Mouse (Mus musculus) lung, embryonic 14.5 days (tissue): ENCODE measurements around the gene Msl1. TPM values are rescaled to one million over a fixed set of nuclear protein-coding genes. Genes with fewer than 3 reads are reported as not detected.
A peak's percentile ranks its signal among the peaks of the same experiment; 100 is the strongest.

Source experiments
- ATAC-seq: fragments of 200-750 bp; cut with Nextera tagmentation; 2 replicates; pipeline ENCODE4 v1.8.0; 2017; ENCODE audit warnings: mild to moderate bottlenecking, moderate TSS enrichment, moderate library complexity; ENCODE audit not compliant: insufficient read depth
- DNase-seq: peaks from one replicate; pipeline ENCODE4 v3.0.0-alpha.2; 2015
- H3K27ac ChIP-seq: fragments of 300-500 bp; sonication (generic); 2 replicates; pipeline ENCODE4 v1.5.1; 2014; ENCODE audit warnings: low read depth, mild to moderate bottlenecking, moderate library complexity
- H3K27me3 ChIP-seq: fragments of 300-500 bp; sonication (generic); 2 replicates; pipeline ENCODE4 v1.6.1; 2014; ENCODE audit warnings: low read length, control low read depth; ENCODE audit not compliant: insufficient read depth
- H3K36me3 ChIP-seq: fragments of 300-500 bp; sonication (generic); 2 replicates; pipeline ENCODE4 v1.6.1; 2014; ENCODE audit warnings: control low read depth; ENCODE audit not compliant: insufficient read depth
- H3K4me1 ChIP-seq: fragments of 300-500 bp; sonication (generic); 2 replicates; pipeline ENCODE4 v1.6.1; 2014; ENCODE audit warnings: antibody characterized with exemption, control low read depth; ENCODE audit not compliant: insufficient read depth
- H3K4me2 ChIP-seq: fragments of 300-500 bp; sonication (generic); 2 replicates; pipeline ENCODE4 v1.6.1; 2014; ENCODE audit warnings: mild to moderate bottlenecking
- H3K4me3 ChIP-seq: fragments of 300-500 bp; sonication (generic); 2 replicates; pipeline ENCODE4 v1.5.1; 2014; ENCODE audit warnings: low read depth, low read length
- H3K9ac ChIP-seq: fragments of 300-500 bp; sonication (generic); 2 replicates; pipeline ENCODE4 v1.6.1; 2014
- H3K9me3 ChIP-seq: fragments of 300-500 bp; sonication (generic); 2 replicates; pipeline ENCODE4 v1.6.1; 2016; ENCODE audit warnings: low read depth, low read length, control low read depth
- CTCF ChIP-seq: IDR thresholded peaks from 2 replicates; pipeline ENCODE4 v1.5.1; 2016; ENCODE audit warnings: antibody characterized with exemption, low read depth
- WGBS: fragments of 180-500 bp; shearing (Covaris S2); extraction: QIAGEN DNeasy Blood & Tissue Kit; methylation state at CpG from one replicate; pipeline ENCODE4 v1.1.7; 2014; 5-methylcytosine and 5-hydroxymethylcytosine counted together
- polyA plus RNA-seq: library from polyadenylated mRNA; unstranded; fragments of >200 nt; fragmentation: Nextera tagmentation; extraction: Ambion mirVana; gene quantifications from 2 replicates; pipeline ENCODE4 v1.2.1, GENCODE M21; 2014

The Msl1 gene
- polyA plus RNA-seq, 1 experiment from 2014 or later: 16.3 TPM

DNA sequence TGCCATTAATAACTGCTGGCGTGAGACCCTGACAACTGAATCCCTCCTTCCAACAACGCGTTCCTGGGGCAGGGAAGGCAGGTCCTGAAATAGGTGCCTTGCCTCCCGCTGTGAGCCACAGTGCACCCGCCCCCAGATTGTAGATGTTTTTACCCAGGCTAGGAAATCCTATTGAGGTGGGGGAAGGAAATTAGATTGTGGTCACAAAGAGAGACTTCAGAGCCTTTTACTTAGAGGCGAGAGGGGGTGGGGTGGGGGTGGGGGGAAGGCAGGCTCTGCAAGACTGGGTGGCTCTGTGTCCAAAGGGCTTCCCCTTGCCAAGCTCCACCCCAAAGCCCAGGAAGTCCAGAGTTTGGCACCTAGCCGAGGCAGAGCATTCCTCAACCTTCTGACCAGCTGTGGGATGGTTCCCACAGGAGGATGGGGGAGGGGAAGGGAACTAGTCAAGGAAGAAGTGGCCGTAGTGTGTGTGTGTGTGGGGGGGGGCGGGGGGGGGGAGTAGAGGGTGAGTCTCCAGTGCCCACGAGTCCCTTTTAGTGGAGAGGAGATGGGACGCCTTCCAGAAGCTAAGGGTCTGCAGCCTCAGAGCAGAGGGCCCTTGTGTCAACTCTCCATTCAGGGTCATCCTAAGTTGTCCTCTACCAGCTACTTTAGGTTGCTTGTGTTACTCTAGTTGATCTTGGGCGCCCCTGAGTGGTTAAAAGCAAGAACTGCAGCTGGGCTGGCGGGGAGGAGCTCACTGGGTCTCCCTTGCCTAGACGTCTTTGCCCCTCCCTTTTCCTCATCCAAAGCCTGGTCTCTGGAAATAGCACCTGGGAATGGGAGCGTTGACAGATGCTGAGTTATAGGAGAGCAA, 8.7 kb upstream of the Msl1 start:
- H3K36me3 ChIP-seq: no peaks in the 10 kb centered on the region
- whole genome bisulfite sequencing: 1% methylated on average over 15 of the region's 15 CpGs
- ATAC-seq (peak; percentile 71), DNase-seq (peak; percentile 99)
- H3K4me2 ChIP-seq: peak overlapping the region; percentile 58
- H3K9ac ChIP-seq: no peak overlapping the region
- peak; percentile 90 for TF ChIP-seq CTCF
- peak overlapping the region; percentile 96 for H3K27ac ChIP-seq
- no peaks in the 10 kb centered on the region for H3K27me3 ChIP-seq
- H3K4me1 ChIP-seq: peaks cover 49% of the 10 kb centered on the region
- H3K9me3 ChIP-seq: no peaks in the 10 kb centered on the region
- peak overlapping the region; percentile 22 for H3K4me3 ChIP-seq

DNA sequence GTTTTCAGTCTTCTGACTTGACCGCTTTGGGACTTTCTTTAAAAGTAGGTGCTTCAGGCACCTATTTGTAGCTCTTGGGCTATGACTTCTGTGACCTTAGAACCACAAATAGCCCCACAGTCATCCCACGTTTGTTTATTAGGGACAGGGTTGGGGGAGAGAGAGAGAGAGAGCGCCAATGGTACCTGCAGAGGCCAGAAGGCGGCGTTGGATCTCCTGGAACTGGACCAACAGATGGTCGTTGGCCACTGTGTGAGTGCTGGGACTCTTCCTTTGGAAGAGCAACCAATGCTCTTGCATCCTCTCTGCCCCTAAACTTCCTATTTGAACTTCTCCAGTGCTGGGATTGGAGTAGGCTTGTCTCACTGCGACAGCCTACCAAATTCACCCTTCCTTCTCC, 8.1 kb upstream of the Msl1 start:
- Histone ChIP-seq H3K27ac (peak overlapping the region; percentile 96), H3K4me2 (peak overlapping the region; percentile 58), H3K4me1 (peaks cover 42% of the 10 kb centered on the region), H3K27me3 (no peaks in the 10 kb centered on the region), H3K36me3 (no peaks in the 10 kb centered on the region), H3K4me3 (no peak overlapping the region), H3K9me3 (no peaks in the 10 kb centered on the region), H3K9ac (no peak overlapping the region)
- no peak for ATAC-seq
- 26% methylated on average over 7 of the region's 7 CpGs for WGBS
- TF ChIP-seq CTCF: no peak
- no peak for DNase-seq

DNA sequence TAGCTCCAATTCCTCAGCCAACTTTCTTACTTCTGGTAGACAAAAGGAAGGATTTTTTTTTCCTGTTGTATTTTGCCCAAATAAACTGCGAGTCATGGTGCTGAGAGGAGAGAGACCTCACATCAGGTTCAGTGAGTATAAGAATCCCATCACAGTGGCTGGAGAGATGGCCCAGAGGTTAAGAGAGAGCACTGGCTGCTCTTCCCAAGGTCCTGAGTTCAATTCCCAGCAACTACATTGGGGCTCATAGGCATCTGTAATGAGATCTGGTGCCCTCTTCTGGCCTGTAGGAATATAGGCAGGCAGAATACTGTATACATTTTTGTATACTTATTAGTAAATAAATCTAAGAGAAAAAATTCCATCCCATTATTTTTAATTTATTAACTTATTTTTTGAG, 7.6 kb upstream of the Msl1 start:
- peak; percentile 66 for TF ChIP-seq CTCF
- no peak overlapping the region for H3K9ac ChIP-seq
- peak overlapping the region; percentile 96 for H3K27ac ChIP-seq
- no peaks in the 10 kb centered on the region for H3K9me3 ChIP-seq
- H3K4me1 ChIP-seq: peaks cover 38% of the 10 kb centered on the region
- DNase-seq: peak; percentile 53
- no peaks in the 10 kb centered on the region for H3K27me3 ChIP-seq
- no peaks in the 10 kb centered on the region for H3K36me3 ChIP-seq
- 85% methylated on average over 1 of the region's 1 CpGs for WGBS
- no peak overlapping the region for H3K4me3 ChIP-seq
- no peak overlapping the region for H3K4me2 ChIP-seq
- ATAC-seq: no peak

DNA sequence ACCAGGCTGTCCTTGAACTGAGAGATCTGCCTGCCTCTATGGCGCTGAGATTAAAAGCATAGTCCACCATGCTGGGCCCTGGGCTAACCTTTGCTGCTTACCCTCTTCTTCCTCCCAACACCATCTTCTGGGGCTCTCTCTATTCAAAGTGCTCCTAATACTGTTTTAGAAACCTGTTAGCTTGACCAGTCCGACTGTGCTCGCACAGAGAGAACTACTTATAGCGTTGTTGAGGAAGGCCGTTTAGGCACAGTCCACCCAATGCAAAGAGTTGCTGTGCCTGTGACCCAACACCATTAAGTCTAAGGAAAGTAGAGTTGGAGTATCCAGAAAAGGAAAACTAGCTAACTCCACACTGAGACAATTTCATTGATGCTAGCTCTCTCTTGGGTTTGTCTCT, 7.2 kb upstream of the Msl1 start:
- Histone ChIP-seq H3K4me1 (peaks cover 33% of the 10 kb centered on the region), H3K9me3 (no peaks in the 10 kb centered on the region), H3K36me3 (no peaks in the 10 kb centered on the region), H3K4me2 (no peak overlapping the region), H3K4me3 (no peak overlapping the region), H3K9ac (no peak overlapping the region), H3K27ac (peak overlapping the region; percentile 78), H3K27me3 (no peaks in the 10 kb centered on the region)
- 87% methylated on average over 5 of the region's 5 CpGs for WGBS
- ATAC-seq: no peak
- DNase-seq: no peak
- TF ChIP-seq CTCF: no peak

DNA sequence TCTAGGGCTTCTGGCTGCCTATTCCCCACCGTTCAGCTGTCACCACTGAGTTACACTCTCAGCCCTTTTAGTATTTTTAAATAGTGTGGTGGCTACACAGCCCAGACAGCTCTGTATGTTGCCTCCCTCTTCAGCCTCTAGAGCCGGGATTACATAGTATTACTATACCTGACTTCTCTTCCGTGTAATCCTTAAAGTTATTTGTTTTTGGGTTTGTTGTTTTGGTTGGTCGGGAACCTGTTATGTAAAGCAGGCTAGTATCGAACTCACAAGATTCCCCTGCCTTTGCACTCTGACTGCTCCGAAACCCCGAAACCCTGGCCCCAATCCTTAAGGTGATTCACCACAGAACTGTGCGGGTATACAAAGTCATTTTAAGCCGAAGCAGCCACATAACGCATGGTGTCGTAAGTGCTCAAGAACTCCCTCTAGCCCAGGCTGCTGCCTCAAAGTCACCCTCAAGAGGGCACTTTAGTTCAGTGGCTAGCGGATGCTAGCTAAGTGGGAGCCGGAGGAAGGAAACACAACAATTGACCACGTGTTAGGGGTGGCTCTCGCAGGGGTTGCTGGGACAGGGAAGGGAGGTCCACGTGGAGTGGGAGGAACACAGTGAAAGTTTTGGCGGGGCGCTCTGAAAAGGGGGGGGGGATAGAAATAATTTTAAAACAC, 6.6 kb upstream of the Msl1 start:
- 8% methylated on average over 18 of the region's 18 CpGs for WGBS

DNA sequence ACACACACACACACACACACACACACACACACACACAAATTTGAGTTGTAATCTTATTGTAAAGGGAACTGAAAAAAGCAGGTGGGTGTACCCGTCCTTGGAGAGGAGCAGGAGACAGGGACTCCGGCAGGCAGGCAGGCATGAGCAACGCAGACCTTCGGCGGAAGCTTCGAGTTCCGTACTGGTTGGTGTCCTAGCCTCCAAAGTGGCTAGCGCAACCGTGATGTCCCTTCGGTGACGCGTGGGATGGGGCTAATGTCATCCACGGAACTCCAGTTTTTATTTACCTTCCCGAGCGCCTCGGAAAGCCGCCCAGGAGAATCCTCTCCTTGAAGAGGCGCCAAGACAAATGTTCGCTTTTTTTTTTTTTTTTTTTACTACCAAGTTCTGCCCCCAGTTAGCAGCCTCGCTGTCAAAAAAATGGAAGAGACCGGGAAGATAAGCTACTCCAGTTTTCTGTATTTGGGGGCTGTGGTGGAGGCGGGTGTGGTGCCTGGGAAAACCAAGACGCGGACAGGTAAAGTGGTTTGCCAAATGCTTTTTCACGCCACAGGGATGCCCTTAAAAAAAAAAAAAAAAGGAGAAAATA, 6.0 kb upstream of the Msl1 start:
- H3K4me3 ChIP-seq: peak overlapping the region; percentile 52
- no peaks in the 10 kb centered on the region for H3K27me3 ChIP-seq
- TF ChIP-seq CTCF: no peak
- peak overlapping the region; percentile 83 for H3K27ac ChIP-seq
- H3K4me1 ChIP-seq: peaks cover 29% of the 10 kb centered on the region
- no peaks in the 10 kb centered on the region for H3K36me3 ChIP-seq
- no peaks in the 10 kb centered on the region for H3K9me3 ChIP-seq
- H3K4me2 ChIP-seq: peak overlapping the region; percentile 94
- peak overlapping the region; percentile 60 for H3K9ac ChIP-seq
- under 1% methylated on average over 25 of the region's 25 CpGs for WGBS
- DNase-seq (peak; percentile 53), ATAC-seq (no peak)

More for the DNA sequence above, 6.6 kb upstream of the Msl1 start:
- TF ChIP-seq CTCF: peak; percentile 82
- ATAC-seq: peak; percentile 67
- Histone ChIP-seq H3K4me2 (peak overlapping the region; percentile 94), H3K4me1 (peaks cover 31% of the 10 kb centered on the region), H3K9ac (peak overlapping the region; percentile 60), H3K27me3 (no peaks in the 10 kb centered on the region), H3K9me3 (no peaks in the 10 kb centered on the region), H3K27ac (peak overlapping the region; percentile 83), H3K36me3 (no peaks in the 10 kb centered on the region), H3K4me3 (peak overlapping the region; percentile 52)
- DNase-seq: peak; percentile 97

DNA sequence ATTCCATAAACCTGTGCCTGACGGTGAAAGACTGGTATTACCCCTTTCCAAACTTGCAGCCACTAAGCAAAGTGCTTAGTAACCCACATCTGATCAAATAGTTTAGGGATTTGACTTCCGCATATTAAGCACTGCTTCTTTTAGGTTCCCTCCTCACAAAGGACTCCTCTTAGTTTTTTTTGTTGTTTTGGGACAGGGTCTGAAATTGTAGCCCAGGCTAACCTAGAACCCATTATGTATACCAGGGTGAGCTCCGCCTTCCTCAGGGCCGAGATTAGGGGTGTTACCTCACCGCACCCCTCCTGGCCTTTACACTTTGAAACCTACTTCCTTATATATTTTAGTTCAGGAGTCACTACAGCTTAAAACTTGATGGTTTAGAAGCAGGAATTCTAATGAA, 5.5 kb upstream of the Msl1 start:
- H3K9me3 ChIP-seq: no peaks in the 10 kb centered on the region
- no peak for DNase-seq
- H3K4me2 ChIP-seq: peak overlapping the region; percentile 94
- no peaks in the 10 kb centered on the region for H3K27me3 ChIP-seq
- peaks cover 29% of the 10 kb centered on the region for H3K4me1 ChIP-seq
- H3K36me3 ChIP-seq: no peaks in the 10 kb centered on the region
- no peak for ATAC-seq
- H3K4me3 ChIP-seq: peak overlapping the region; percentile 52
- peak overlapping the region; percentile 60 for H3K9ac ChIP-seq
- TF ChIP-seq CTCF: no peak
- WGBS: 30% methylated on average over 5 of the region's 5 CpGs
- peak overlapping the region; percentile 83; the same call in 1 of the 2 replicates for H3K27ac ChIP-seq
